Mouse (Mus musculus) hindbrain, postnatal 0 days (tissue): ENCODE data around the gene Asna1. TPM values are rescaled to one million over a fixed set of nuclear protein-coding genes. Genes with fewer than 3 reads are reported as not detected.

Experiments
- ATAC-seq: fragments of 200-750 bp; cut with Nextera tagmentation; 2 replicates; pipeline ENCODE4 v1.8.0; 2017; ENCODE audit warnings: mild to moderate bottlenecking, moderate TSS enrichment, moderate library complexity
- DNase-seq: peaks from one replicate; pipeline ENCODE4 v3.0.0-alpha.2; 2015; ENCODE audit warnings: low spot score
- H3K27ac ChIP-seq: fragments of 300-500 bp; sonication (generic); 2 replicates; pipeline ENCODE4 v1.5.1; 2014; ENCODE audit warnings: mild to moderate bottlenecking
- H3K27me3 ChIP-seq: fragments of 300-500 bp; sonication (generic); 2 replicates; pipeline ENCODE4 v1.6.1; 2014; ENCODE audit warnings: low read length, mixed read lengths; ENCODE audit not compliant: insufficient read depth
- H3K36me3 ChIP-seq: fragments of 300-500 bp; sonication (generic); 2 replicates; pipeline ENCODE4 v1.6.1; 2014; ENCODE audit warnings: low read length, mixed read lengths; ENCODE audit not compliant: insufficient read depth
- H3K4me1 ChIP-seq: fragments of 300-500 bp; sonication (generic); 2 replicates; pipeline ENCODE4 v1.6.1; 2014; ENCODE audit warnings: antibody characterized with exemption, low read length, mixed read lengths; ENCODE audit not compliant: insufficient read depth
- H3K4me2 ChIP-seq: fragments of 300-500 bp; sonication (generic); 2 replicates; pipeline ENCODE4 v1.6.1; 2014; ENCODE audit warnings: low read depth, mild to moderate bottlenecking, low read length, moderate library complexity, mixed read lengths
- H3K4me3 ChIP-seq: fragments of 300-500 bp; sonication (generic); 2 replicates; pipeline ENCODE4 v1.5.1; 2014; ENCODE audit warnings: low read length
- H3K9ac ChIP-seq: fragments of 300-500 bp; sonication (generic); replicated peaks from 2 replicates; pipeline ENCODE4 v1.6.1; 2014; ENCODE audit warnings: mild to moderate bottlenecking, low read length, moderate library complexity, mixed read lengths
- H3K9me3 ChIP-seq: fragments of 300-500 bp; sonication (generic); 2 replicates; pipeline ENCODE4 v1.6.1; 2016; ENCODE audit warnings: low read length, mixed read lengths
- CTCF ChIP-seq: IDR thresholded peaks from 2 replicates; pipeline ENCODE4 v1.5.1; 2016; ENCODE audit warnings: antibody characterized with exemption, control low read depth, low read depth
- WGBS: fragments of 180-500 bp; shearing (Covaris S2); extraction: QIAGEN DNeasy Blood & Tissue Kit; methylation state at CpG from one replicate; pipeline ENCODE4 v1.1.7; 2014; 5-methylcytosine and 5-hydroxymethylcytosine counted together
- polyA plus RNA-seq: library from polyadenylated mRNA; unstranded; fragments of >200 nt; fragmentation: Nextera tagmentation; extraction: Ambion mirVana; gene quantifications from 2 replicates; pipeline ENCODE4 v1.2.1, GENCODE M21; 2015
- total RNA-seq: library from RNA; depleted of rRNA; stranded (reverse); fragments of >200 nt; gene quantifications from 2 replicates; pipeline ENCODE4 v1.2.3, GENCODE M21; 2014

Gene Asna1
- total and polyA plus RNA-seq, 2 experiments from 2014 or later: 150 to 165 TPM

GRCm38 (mm10) chr8:84985684-84986378 is 39.2 kb downstream of the Asna1 start:
- WGBS: under 1% methylated on average over 53 of the region's 53 CpGs
- Histone ChIP-seq H3K4me2 (peak overlapping the region; percentile 99), H3K9me3 (no peaks in the 10 kb centered on the region), H3K36me3 (no peaks in the 10 kb centered on the region), H3K4me3 (peak overlapping the region; percentile 51), H3K4me1 (peaks cover 17% of the 10 kb centered on the region), H3K27me3 (no peaks in the 10 kb centered on the region), H3K9ac (peak overlapping the region; percentile 52), H3K27ac (peak overlapping the region; percentile 75)
- no peak for TF ChIP-seq CTCF
- ATAC-seq (peak; percentile 68), DNase-seq (peak; percentile 93)

- DNase-seq (no peak), ATAC-seq (no peak)
- Histone ChIP-seq H3K4me3 (peak overlapping the region; percentile 51), H3K4me1 (peaks cover 21% of the 10 kb centered on the region), H3K9me3 (no peaks in the 10 kb centered on the region), H3K36me3 (no peaks in the 10 kb centered on the region), H3K27me3 (no peaks in the 10 kb centered on the region), H3K27ac (peak overlapping the region; percentile 75), H3K4me2 (peak overlapping the region; percentile 99), H3K9ac (peak overlapping the region; percentile 52)
- 1% methylated on average over 23 of the region's 23 CpGs for whole genome bisulfite sequencing
- TF ChIP-seq CTCF: no peak
Observed at GRCm38 (mm10) chr8:84985049-84985683, 39.9 kb downstream of the Asna1 start.

GRCm38 (mm10) chr8:84984294-84985048 is 40.6 kb downstream of the Asna1 start:
- Histone ChIP-seq H3K36me3 (no peaks in the 10 kb centered on the region), H3K4me2 (peak overlapping the region; percentile 99), H3K4me1 (peaks cover 28% of the 10 kb centered on the region), H3K9me3 (no peaks in the 10 kb centered on the region), H3K9ac (peak overlapping the region; percentile 52), H3K27ac (peak overlapping the region; percentile 75; the same call in 1 of the 2 replicates), H3K27me3 (no peaks in the 10 kb centered on the region), H3K4me3 (peak overlapping the region; percentile 51; the same call in 1 of the 2 replicates)
- ATAC-seq (no peak), DNase-seq (no peak)
- WGBS: 17% methylated on average over 16 of the region's 16 CpGs
- no peak for TF ChIP-seq CTCF

GRCm38 (mm10) chr8:84982499-84983011 is 42.5 kb downstream of the Asna1 start:
- Histone ChIP-seq H3K4me2 (no peak overlapping the region), H3K4me3 (no peak overlapping the region), H3K9me3 (no peaks in the 10 kb centered on the region), H3K27ac (no peak overlapping the region), H3K9ac (no peak overlapping the region), H3K36me3 (no peaks in the 10 kb centered on the region), H3K4me1 (peaks cover 40% of the 10 kb centered on the region), H3K27me3 (no peaks in the 10 kb centered on the region)
- TF ChIP-seq CTCF: no peak
- DNase-seq (no peak), ATAC-seq (no peak)
- WGBS: 77% methylated on average over 3 of the region's 3 CpGs

GRCm38 (mm10) chr8:84981644-84982498 is 43.2 kb downstream of the Asna1 start:
- Histone ChIP-seq H3K27me3 (no peaks in the 10 kb centered on the region), H3K36me3 (no peaks in the 10 kb centered on the region), H3K4me3 (no peak overlapping the region), H3K9me3 (no peaks in the 10 kb centered on the region), H3K4me2 (no peak overlapping the region), H3K4me1 (peaks cover 40% of the 10 kb centered on the region), H3K27ac (no peak overlapping the region), H3K9ac (no peak overlapping the region)
- TF ChIP-seq CTCF: no peak
- no peak for DNase-seq
- no peak for ATAC-seq
- WGBS: 77% methylated on average over 15 of the region's 15 CpGs
